Mouse (Mus musculus) lung, adult 2 months (tissue): ENCODE data around the gene Lbx2.

Experiments
- CTCF ChIP-seq: fragments of 200-500 bp; IDR thresholded peaks from 2 replicates; pipeline ENCODE4 v1.5.1; 2011; ENCODE audit warnings: mild to moderate bottlenecking, low read length, control low read depth; ENCODE audit not compliant: insufficient read depth
- POLR2A ChIP-seq: fragments of 200-500 bp; IDR thresholded peaks from 2 replicates; pipeline ENCODE4 v1.6.1; 2011; ENCODE audit warnings: low read depth, mild to moderate bottlenecking, control low read depth, low read length, borderline replicate concordance; ENCODE audit errors: extremely low read depth

DNA sequence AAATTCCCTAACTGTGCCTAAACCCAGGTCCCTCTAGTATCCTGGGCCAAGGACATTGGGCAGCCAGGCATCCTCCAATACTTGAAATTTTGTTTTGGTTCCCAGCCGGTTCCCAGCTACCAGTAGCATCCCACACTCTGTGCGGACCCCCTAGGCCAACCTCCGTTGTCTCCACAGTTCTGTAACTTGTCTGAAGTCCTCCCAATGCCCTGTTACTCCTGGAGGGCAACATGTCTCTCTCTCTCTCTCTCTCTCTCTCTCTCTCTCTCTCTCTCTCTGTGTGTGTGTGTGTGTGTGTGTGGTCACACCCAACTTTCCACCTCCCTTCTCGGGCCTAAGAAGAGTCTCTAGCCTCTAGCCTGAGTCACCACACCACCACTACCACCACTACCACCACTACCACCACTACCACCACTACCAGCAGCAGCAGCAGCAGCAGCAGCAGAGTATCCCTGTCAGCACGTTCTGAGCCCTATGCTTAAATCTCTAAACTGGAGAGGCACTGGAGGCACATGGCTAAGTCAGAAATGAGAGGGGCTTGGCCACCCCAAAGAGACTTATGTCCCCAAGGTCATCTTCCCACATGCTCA lies 50.2 kb downstream of the Lbx2 start:
- TF ChIP-seq CTCF (no peak), POLR2A (no peak)
